Mouse (Mus musculus): Measurements from ENCODE around the gene Ttc28.
A peak's percentile ranks its signal among the peaks of the same experiment; 100 is the strongest.

Gene Ttc28

DNA sequence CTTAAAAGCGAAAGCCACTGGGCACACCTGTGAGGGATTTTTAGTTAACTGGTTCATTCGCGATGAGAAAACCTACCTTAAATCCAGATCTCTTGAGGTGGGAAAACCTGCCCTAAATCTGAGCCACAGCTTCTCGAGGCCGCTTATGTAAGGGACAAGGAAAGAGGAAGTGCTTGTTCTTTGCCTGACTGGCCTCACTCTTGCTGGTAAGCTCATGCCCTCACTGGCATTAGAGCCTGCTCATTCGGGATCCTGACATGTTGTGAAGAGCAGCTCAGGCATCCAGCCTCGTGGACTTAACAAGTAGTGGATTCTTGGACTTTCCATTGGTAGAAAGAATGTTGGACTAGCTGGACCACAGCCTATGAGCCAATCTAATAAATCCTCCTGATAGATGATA is 422.1 kb downstream of the Ttc28 start:
- DNase-seq: no peak

DNA sequence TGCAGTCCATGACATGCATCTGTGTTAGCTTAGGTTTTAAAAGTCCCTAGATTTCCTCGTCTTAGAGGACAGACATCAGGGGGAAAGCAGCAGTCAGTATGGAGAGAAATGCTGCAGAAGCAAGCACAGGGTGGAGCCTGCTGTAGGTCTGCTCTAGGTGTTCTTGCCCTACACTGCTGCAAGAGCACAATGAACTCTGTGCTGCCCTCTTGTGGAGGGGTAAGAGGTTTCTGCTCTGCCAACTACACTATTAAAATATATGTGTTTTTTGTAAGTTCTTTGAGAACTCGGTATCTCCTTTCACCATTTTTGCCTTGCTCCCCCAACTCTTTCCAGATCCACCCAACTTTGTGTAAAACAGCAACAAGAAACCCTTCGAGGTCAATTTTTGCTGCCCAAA is 425.1 kb downstream of the Ttc28 start:
- DNase-seq: no peak

DNA sequence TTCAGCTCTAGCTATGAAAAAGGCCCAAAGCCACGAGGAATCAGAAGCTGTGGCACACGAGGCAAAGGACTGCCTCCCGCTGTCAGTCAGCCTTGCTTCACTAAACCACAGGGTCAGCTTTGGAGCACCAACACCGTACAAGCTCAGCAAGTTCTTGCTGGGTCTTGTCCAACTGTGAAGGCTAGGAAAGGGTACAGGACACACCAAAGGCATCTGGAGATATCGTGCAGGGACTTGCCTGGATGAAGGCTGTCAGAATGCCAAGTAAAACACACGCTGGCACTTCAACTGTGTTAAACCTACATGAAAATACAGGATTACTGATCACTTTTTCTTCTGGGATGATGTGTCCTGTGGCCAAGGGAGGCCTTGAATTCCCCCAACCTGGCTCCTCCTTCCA is 430.6 kb downstream of the Ttc28 start:
- no peak for DNase-seq

DNA sequence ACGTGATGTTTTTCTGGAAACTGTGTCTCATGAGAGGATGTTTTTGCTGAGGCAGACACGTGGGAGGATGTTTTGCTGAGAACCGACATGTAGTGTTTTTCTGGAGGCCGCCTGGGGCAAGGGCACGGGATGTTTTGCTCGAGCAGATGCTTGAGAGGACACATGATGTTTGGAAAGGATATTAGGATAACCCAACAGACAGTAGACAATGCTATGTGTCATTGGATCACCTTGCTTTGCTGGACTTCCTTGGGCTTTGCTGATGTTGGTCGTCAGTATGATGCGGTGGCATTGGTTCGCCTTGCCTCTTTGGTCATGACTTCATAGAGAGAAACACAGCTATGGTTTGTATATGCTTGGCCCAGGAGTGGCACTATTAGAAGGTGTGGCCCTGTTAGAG is 434.2 kb downstream of the Ttc28 start:
- DNase-seq: no peak

DNA sequence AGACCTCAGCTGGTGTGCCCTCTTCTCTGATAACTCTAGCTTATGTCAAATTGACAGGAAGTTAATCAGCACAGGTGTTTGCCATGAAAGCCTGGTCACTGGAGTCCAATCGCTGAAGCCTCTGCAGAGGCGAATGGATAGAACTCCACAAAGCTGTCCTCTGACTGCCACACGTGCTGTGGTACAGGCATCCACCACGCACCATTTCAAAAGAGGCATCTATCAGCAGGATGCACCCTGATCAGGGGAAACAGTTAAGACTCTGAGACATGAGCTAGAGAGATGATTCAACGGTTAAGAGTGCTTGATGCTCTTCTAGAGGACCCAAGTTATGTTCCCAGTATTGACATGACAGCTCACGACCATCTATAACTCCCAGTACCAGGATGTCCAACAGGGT is 435.5 kb downstream of the Ttc28 start:
- no peak for DNase-seq

DNA sequence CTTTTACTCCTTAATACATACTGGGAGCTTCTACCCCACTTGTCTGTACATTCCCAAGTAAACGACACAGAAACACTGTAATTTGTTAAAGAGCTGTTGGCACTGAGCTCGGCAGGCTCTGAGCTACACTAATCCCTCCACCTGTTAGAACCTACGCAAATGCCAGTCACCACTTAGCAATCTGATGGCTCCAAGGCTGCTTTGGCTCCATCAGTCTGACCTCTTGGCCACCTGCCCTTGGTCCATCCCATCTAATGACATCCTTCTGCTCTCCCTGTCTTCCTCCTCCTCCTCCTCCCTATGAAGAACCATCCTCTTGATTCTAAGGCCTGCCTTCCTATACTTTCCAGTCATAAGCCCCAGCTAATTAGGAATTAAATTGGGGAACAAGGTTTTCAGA is 437.9 kb downstream of the Ttc28 start:
- no peak for DNase-seq

DNA sequence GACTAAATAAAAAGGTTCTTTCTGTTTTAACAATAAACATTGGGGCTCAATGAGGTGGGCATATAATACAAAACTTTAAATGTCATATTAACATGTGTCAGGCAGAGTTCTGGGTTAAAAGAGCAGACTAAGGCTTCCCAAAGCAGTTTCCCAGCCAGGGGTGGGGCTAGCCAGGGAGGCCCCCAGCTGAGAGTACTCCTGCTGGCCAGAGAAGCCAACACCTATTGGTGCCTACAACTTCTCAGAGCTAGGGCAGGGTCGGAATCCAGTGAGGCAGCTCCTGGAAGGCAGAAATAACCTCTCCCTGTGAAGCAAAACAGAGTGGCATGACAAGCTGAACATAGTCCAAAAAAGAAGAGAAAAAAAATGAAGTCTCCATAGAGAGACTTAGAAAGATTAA is 439.3 kb downstream of the Ttc28 start:
- DNase-seq: no peak

DNA sequence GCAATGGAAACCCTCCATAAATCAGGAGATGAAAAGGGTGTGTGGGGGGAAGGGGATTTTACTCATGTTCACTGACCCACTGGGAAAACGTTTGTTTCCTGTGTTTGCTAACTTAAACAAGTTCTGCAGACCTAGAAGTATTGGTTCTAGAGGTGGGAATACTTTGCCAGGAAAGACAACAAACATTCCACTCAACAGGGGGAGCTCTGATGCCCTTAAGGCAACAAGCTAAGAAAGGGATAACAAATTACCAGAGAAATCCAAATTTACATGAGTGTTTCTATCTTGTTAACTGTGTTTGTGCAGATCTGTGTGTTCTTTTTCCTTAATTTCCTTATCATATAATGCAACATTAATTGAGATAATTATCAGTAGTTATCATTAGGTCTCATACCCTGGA is 446.2 kb downstream of the Ttc28 start:
- DNase-seq: no peak

DNA sequence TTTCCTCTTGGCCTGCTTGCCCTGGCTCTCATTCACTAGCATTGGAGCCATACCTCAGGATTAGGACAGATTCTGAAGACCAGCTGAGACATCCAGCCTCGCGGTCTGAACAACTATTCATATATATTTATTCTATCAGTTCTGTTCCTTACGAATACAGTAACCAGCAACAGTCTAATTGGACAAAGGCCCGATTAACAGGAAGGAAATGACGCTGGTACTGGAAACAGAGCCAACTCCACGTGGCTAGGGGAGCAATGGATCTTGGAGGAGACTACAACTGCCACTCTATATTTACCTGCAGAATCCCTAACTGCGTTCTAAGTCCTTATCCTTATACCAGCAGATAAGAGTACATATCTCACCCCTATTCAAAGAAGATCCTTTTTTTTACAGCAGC is 447.8 kb downstream of the Ttc28 start:
- peak; percentile 32 for DNase-seq

DNA sequence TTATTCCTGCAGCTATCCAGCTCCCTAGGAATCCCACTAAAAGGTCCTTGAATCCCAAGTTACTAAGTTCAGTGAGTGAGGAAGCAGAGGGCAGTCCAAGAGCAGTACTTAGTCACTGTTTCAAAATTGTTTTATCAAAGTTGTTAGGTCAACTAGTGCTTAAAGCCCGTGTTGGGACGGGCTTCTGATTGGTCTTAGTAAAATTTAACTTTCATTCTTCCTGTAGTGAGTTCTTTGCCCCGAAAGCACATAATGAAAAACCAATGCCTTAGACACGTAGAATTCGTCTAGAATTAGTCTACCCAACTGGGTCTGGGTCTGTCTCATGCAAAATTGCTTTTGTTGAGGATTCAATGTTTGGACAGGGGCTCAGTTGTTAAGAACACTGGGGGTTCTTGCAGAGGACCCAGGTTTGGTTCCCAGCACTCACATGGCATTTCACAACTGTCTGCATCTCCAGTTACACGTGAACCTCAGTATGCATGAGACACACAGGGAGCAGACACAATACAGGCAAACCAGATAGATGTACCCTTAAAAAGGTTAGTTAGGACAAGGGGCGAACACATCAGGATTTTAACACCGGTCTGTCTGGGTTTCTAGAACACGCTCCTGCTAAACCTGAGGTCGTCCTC is 450.3 kb downstream of the Ttc28 start:
- no peak for DNase-seq

DNA sequence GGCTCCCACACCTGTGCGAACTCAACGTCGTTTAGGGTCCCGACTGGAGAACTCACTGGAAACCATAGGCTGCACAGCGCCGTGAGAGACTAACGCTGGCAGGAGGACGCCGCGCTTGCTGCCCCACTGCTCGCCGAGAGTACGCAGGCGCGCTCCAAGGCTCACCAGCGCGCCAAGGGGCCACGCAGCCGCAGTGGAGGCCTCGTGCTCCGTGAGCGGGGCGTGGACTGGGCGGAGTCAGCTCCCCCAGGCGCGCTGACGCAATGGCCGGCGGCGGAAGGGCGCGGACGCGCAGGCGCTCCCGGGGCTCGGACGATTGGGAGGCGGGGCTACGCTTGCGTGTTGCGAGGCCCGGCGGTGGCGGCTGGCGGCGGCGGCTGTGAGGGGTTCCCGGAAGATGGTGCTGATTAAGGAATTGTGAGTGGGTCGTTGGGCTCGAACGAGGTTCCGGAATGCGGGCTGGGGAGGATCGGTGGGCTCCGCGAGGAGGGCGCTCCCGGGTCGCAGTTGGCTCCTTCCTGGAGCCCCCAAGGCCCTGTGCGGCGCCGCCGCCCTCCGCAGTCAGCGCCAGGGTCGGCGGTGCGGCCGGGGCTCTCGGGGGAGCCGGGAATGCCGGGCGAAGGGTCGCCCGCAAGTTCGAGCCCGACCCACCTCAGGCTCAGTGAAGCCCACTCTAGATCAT is 451.0 kb downstream of the Ttc28 start, which contains the start of gene Pitpnb:
Gene Pitpnb, plus strand, starts transcription at position 347 of the 682 bp plus-strand sequence.
- peak; percentile 98 for DNase-seq

DNA sequence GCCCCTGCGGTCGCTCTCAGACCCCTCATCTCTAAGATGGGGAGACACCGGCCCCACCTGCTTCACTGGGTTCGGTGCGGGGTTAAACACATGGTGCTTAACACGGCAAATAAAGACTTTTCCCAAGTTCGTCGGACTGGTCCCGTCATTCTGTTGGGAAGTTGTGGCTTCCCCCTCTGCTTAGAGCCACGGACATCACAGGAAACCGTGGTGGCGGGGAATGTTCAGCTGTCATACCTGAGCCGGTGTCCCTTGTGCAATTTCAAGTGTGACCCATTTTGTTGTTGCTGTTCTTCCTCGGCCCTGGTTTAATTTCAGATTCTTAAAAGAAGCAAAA is 451.5 kb downstream of the Ttc28 start:
- DNase-seq: no peak

DNA sequence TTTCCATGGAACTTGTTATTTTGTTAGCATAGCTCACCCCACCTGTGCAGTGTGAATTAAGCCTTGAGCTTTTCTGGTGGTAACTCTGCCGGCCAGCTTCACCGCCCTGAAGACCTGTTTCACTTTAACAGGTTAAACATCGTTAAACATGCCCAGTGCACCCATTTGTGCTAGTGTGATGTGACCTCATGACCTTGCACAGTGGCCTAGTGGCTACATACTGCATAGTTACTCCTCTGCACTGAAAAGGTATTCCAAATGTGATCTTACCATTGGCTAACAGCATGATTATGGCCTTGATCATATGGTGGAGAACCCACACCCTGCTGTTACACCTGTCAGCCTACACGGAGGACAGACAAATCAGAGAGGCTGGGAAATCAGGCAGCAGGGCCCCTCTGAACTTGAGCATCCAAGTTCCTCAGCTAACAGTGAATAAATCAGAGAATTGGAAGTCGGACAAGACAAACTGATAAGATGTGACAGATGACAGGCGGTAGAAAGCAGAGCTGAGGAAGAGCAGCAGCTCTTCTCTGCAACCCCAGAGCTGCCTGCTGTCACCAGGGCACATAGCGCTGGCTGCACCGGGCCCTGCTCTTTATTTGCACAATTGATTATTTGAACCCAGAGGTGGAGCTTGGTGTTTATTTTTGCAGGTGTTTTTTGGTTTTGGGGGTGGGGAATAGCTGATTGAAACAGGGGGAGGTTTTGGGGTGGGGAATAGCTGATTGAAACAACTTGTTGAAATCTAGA is 456.5 kb downstream of the Ttc28 start:
- no peak for DNase-seq
